Mouse (Mus musculus) E14TG2a.4 (cell line): ENCODE results near the gene Tctex1d2.

Experiments
- CTCF ChIP-seq: conservative IDR thresholded peaks from 2 replicates; pipeline ENCODE4 v1.5.1; 2014; ENCODE audit warnings: low read length
- NANOG ChIP-seq: IDR thresholded peaks from 2 replicates; pipeline ENCODE4 v1.6.1; 2014; ENCODE audit warnings: borderline replicate concordance, low read length, mixed read lengths
- POU5F1 ChIP-seq: IDR thresholded peaks from 2 replicates; pipeline ENCODE4 v1.6.1; 2014; ENCODE audit warnings: low read length, borderline replicate concordance

GRCm38 (mm10) chr16:32406671-32407070 is 12.8 kb upstream of the Tctex1d2 start:
- TF ChIP-seq CTCF = no peak
- TF ChIP-seq POU5F1 = no peak
- no peak for TF ChIP-seq NANOG
